Mouse (Mus musculus): ENCODE results near the gene Rbm44.

DNA sequence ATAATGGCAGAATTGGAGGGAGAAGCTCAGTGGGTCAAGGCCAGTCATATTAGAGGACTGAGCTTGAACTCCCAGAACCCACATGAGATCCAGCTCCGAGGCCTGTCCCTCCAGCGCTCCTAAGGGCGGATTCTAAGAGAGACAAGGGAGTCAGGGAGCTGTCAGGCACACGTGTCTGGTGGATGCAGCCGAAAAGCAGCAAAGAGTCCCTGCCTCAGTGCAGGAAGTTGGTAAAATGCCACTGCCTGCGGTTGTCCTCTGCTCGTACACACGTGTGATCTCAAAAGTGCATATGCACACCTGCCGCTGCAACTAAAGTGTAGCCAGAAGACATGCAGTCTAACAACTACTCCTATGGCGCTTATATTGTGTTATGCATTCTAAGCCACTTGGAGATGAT is 38.4 kb downstream of the Rbm44 start:
- TF ChIP-seq CTCF (IDR thresholded peaks at IDR 0.05 in 2 of 3, conservative IDR thresholded peaks at IDR 0.05 in 1 of 3; ENCODE audit: control insufficient read depth in 1 of 3, insufficient read depth in 1 of 3, low read depth in 2 of 3, low read length in 3 of 3, poor library complexity in 1 of 3, severe bottlenecking in 1 of 3), result no peak
- no peak for TF ChIP-seq EP300 (IDR thresholded peaks at IDR 0.05; ENCODE audit: low read depth in 1 of 2, low read length in 2 of 2)
- TF ChIP-seq SIN3A (IDR thresholded peaks at IDR 0.05; ENCODE audit: low read length), result no peak
- no peak for TF ChIP-seq NRF1 (IDR thresholded peaks at IDR 0.05; ENCODE audit: insufficient read depth, low read depth, low read length, poor library complexity, severe bottlenecking)
- no peak for TF ChIP-seq GATA1 (IDR thresholded peaks at IDR 0.05; ENCODE audit: low read depth, low read length)
- TF ChIP-seq POLR2A (IDR thresholded peaks at IDR 0.05; ENCODE audit: control insufficient read depth in 1 of 2, insufficient read depth in 1 of 2, low read depth in 1 of 2, low read length in 2 of 2, poor library complexity in 1 of 2), result no peak
- TF ChIP-seq MXI1 (IDR thresholded peaks at IDR 0.05; ENCODE audit: low read depth, low read length), result no peak
- TF ChIP-seq MEF2A (IDR thresholded peaks at IDR 0.05; ENCODE audit: extremely low read depth, insufficient replicate concordance, low read depth, low read length, poor library complexity, severe bottlenecking), result no peak
- no peak for TF ChIP-seq ZNF384 (IDR thresholded peaks at IDR 0.05; ENCODE audit: low read depth, low read length)
- no peak for TF ChIP-seq USF1 (IDR thresholded peaks at IDR 0.05; ENCODE audit: low read depth, low read length)
- no peak for TF ChIP-seq ZKSCAN1 (IDR thresholded peaks at IDR 0.05; ENCODE audit: low read depth, low read length)
- TF ChIP-seq ZMIZ1 (IDR thresholded peaks at IDR 0.05; ENCODE audit: low read depth, low read length), result no peak
- TF ChIP-seq ZC3H11A (IDR thresholded peaks at IDR 0.05; ENCODE audit: low read depth, low read length), result no peak
- TF ChIP-seq CHD2 (IDR thresholded peaks at IDR 0.05; ENCODE audit: low read length), result no peak
